Mouse (Mus musculus) adrenal gland, adult 2 months (tissue): ENCODE measurements around the gene Slc22a15. TPM values are rescaled to one million over a fixed set of nuclear protein-coding genes. Genes with fewer than 3 reads are reported as not detected.

Experiments
- DNase-seq: peaks from one replicate; pipeline ENCODE4 v3.0.0; 2021
- polyA plus RNA-seq: library from polyadenylated mRNA; depleted of rRNA; stranded (reverse); fragments of >200 nt; gene quantifications from 2 replicates; pipeline ENCODE4 v1.2.3, GENCODE M21; 2012
- total RNA-seq, 2 experiments: library from RNA; stranded (reverse); gene quantifications; 2 replicates each; pipeline ENCODE4 v1.2.3; 2021

Slc22a15 gene
- total and polyA plus RNA-seq, 3 experiments, result 6.5 to 12.1 (median 11.3) TPM

GRCm38 (mm10) chr3:101917665-101918064, 6.6 kb downstream of the Slc22a15 start:
- peak; percentile 17 for DNase-seq

DNA sequence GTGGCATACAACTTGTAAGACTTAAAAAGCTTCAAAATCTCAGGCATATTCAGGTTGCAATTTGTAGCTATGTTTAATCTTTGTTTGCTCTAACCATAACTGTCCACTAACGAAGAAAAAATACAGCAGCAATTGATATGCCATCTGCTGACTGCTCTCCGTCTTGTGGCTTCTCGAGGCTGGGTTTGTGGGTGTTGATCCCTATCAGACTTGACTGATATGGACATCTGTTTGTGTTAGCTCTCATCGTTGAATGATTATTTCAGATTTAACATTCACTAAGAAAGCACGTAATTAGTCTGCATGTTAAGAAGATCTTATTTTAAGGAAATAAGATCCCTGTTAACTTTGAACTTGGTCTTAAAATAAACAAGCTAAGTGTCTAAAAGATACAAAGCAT, 7.7 kb downstream of the Slc22a15 start:
- DNase-seq, result no peak

- peak; percentile 30 for DNase-seq
Observed at GRCm38 (mm10) chr3:101915048-101915801, 9.0 kb downstream of the Slc22a15 start.

- DNase-seq, result no peak
Observed at GRCm38 (mm10) chr3:101914266-101914665, 10.0 kb downstream of the Slc22a15 start.

DNA sequence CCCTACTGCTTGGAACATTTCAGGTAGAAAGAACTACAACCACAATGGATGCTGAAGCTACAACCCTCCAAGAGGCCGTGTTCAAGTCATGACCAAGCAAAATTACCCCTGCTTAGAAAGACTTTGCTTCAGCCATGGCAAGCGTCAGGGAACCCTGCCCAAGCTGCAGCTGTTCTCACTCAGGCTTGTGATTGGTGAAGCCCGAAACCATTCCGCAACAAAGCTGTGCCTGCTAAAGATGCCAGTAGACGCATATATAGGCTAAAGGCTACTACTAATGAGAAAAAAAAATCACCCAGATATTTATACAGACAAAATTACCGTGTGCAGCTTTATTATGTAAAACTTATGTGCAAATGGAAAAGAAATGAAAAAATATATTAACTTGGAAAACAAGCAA, 12.2 kb downstream of the Slc22a15 start:
- DNase-seq, result no peak

- no peak for DNase-seq
Observed at GRCm38 (mm10) chr3:101907049-101907448, 17.2 kb downstream of the Slc22a15 start.

DNA sequence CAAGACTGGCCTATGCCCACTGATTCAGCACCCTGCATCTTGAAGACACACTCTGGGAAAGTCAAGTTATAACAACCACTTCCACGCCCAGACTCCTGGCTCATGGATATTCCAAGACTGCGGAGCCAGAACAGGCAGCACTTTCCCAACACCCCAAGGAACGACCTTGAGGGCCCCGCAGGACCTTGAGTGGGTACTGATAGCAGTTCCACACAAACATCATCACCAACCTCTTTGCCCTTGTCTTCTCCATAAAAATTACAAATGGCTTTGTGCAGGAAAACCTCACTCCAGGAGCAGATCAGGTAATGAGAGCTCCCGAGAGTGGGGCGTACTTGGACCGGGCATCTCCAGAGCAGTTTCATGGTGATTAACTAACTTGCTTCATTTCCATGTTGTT, 19.5 kb downstream of the Slc22a15 start:
- DNase-seq, result peak; percentile 66

DNA sequence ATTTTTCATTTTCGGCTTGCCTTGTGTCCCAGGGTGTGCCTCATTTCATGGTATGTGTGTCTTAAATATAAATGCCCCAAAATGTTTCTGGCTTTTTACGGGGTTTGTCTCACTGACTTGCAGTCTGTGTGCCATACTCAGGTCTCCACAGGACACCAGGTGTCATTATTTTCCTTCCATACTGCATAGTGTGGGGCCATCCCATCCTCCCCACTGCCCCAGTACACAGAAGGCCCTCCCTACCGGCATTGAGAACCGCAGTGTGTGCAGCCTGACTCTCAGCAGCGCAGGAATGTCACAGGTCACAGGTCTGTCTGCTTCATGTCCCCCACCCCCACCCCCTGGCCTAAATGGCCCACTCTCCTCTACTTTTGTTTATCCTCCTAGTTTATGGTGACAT, 21.2 kb downstream of the Slc22a15 start:
- DNase-seq, result no peak

- DNase-seq, result no peak
Observed at GRCm38 (mm10) chr3:101902344-101902743, 21.9 kb downstream of the Slc22a15 start.

DNA sequence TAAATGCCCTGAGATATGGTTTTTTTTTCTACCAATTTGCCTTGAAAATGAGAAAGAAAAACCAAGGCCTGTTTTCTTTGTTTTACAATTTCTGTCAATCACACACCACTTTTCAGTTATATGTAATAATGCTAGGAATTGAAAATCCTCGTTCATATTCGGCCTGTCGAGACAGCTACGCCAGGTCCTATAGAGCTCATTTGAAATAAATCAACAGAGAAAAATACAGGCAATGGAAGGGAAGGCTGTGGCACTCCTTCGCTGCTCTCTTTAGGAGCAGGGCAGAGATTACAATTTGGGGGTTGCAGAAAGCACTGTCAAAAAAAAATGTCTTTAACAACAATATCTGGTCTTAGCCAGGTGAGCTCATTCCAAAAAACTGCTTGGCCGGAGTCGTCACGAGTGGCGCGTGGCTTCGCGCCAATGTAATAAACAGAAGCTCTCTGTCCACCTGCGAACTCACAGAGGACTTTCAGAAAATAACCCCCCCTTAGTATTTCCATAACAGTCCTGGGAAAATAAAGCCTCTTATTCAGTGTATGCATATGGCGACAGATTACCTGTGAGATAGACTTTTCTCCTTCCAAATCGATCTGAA, 26.8 kb downstream of the Slc22a15 start:
- no peak for DNase-seq

DNA sequence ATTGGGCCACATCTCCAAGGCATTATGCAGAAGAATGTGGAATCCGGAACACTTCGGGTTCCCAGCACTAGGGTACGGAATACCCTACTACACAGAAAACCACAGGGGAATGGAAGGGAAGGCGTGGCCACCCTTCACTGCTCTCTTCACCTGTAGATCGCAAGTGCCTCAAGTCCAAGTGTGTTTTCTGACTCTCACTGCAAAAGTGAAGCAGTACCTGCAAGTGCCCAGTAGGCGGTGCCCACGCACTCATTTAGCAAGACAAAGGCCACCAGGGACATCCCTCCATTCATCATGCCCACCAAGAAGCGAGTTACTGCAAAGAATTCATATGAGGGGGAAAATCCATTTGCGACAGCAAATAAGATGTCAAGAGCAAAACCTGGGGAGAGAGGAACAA, 27.4 kb downstream of the Slc22a15 start:
- DNase-seq, result peak; percentile 78

DNA sequence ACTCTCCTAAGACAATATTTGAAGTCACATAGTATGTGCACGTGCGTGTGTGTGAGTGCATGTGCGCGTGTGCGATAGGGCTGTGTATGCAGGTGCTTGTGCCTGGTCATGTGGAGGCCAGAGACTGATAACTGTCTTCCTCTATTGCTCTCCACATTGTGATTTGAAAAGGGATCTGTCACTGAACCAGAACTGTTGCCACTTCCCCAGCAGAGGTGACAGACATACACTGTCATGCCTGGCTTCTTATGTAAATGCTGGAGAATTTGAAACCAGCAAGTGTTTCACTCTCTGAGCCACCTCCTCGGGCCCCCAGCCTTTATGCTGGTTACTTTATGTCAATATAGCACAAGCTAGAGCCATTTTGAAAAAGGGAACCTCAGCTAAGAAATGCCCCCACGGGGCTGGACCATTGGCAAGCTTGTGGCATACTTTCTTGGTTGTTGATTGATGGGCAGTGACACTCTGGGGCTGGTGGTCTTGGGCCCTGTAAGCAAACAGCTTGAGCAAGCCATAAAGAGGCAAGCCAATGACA, 28.8 kb downstream of the Slc22a15 start:
- no peak for DNase-seq

DNA sequence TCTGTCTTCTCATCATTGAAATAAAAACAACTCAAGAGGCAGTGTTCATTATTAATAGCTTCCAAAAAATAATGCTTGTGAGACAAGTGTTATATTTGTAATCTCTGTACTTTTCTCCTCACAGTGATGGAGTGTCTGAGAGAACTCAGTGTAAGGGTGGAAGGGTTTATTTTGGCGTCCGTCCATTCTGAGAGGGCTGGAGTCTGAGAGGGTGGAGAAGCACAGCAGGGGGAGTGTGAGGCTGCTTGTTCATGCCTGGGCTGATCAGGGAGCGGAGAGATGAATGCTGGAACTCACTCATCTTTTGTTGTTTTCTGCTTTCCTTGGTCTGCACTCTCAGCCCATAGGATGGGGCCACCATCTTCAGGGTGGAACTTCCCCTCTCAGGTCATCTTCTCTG, 38.7 kb downstream of the Slc22a15 start:
- no peak for DNase-seq

DNA sequence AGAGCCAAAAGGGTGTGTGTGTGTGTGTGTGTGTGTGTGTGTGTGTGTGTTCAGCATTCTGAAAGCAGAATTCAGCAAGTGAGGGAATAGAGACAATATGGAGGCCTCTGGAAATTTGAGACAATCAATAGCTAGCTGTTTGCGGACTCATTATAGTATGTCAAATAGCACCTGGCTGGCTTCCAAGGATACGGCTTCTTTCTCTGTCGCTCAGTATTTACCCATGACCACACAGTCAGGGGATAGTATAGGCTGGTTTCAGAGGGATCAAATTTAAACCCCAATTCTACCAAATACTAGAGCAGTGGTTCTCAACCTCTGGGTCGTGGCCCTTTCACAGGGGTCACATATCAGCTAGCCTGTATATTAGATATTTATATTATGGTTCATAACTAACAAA, 39.2 kb downstream of the Slc22a15 start:
- DNase-seq, result no peak

DNA sequence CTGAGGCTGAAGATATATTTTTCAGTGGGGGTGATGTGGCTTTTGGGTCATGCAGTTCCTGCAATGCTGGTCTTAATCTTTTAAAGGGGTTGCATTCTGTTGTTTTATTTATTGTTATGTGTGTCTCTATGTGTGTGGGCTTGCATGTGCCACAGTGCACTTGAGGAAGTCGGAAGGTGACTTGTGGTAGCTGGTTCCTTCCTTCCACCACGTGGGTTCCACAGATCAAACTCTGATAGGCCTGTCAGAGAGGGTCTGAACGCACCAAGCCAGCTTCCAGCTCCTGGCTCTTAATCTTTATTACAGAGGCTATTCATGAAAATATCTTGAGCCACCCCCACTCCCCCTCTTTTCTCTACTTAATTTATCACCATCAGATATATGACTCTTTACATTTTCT, 40.4 kb downstream of the Slc22a15 start:
- DNase-seq, result no peak

- no peak for DNase-seq
Observed at GRCm38 (mm10) chr3:101881721-101882120, 42.5 kb downstream of the Slc22a15 start.

GRCm38 (mm10) chr3:101880818-101881217, 43.4 kb downstream of the Slc22a15 start:
- no peak for DNase-seq

DNA sequence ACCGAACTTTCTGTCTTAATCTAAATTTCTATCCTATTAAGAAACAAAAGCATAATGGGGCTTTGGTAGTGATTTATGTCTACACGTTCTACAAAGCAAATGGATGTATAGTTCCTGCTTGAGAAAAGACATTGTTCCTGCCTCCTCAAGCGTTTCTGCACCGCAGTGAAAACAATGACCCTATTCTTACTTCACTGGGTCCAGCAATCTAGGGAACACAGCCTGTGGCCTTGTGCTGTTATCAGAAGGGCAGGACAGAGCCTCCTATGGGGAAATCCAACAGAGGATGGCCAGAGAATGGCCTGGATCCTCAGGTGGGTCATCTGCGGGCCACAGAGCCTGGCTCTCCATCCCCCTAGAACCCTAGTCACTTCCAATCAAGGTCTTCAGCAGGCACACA, 46.1 kb downstream of the Slc22a15 start:
- DNase-seq, result no peak

DNA sequence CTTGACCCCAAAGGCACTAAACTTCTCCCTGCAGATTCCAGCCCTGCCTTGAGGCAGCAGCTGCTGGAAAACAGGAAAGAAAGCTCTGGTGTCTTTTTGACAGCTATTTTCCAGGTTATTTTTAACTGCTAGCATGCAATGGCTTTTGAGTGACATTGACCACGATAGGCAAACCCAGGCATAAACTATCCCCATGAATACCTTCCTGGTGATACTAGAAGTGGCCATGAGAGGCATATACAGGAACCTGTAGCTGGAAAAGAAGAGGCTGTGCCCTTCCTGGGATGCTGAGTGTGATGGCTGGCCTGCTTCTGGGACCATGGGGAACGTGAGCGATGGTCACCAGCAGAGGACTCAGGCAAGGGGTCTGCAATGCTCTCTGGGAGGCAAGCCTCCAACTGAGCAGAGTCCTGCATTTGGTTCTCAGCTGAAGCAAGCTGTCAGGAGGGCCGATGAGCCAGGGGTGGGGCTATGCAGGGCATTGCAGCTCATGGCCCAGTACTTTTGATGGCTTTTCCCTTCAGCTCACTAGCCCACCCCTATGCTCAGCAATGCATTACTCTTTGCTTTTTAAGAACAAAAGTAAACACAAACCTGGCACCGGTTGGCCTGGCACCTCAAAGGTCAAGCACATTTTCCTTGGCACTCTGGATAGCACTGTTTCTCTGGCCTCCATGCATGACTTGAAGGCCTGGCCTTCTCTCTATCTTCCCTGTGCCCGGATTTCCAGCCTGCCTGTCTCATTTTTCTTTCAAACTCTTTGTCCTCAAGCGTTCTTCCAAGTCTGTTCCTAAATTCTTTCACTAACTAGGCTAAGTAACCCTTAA, 47.6 kb downstream of the Slc22a15 start:
- no peak for DNase-seq

DNA sequence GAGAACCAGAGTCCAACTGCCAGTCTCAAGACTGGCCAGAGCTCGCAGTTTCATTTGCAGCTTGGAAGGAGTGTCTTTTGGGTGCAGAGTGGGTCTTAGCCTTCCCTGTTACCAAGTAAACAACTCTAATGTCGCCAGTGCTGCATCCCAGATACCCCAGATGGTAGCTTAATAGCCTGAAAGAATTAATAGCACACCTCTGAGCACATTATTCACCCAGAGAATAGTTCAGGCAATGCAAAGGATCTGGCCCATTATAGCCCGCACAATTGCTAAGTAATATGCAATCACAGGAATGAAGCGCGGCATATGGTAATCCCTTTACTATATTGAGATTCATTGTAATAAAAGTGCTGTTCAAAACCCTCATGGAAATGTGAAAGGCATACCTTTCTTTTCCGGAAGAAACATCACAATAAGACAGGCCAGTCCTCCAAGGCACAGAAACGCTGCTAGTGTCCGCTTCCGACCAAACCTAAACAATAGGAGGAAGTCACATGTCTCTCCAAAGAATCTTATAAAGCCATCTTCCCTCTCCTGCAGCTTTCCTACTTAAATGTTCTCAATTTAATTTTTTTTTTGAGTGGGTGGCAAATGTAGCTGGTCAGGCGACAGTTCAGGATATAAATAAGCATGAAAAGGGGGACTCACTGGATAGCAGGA, 48.9 kb downstream of the Slc22a15 start:
- DNase-seq, result no peak

GRCm38 (mm10) chr3:101873061-101873675, 51.1 kb downstream of the Slc22a15 start:
- no peak for DNase-seq

- DNase-seq, result no peak
Observed at GRCm38 (mm10) chr3:101871951-101872350, 52.3 kb downstream of the Slc22a15 start.
